Mouse (Mus musculus) testis, postnatal 14 days (tissue): ENCODE results near the gene Mcub.

Experiments
- DNase-seq: peaks from one replicate; pipeline ENCODE4 v3.0.0; 2021; ENCODE audit warnings: low spot score

The Mcub gene

GRCm38 (mm10) chr3:129896591-129896990, 73.4 kb downstream of the Mcub start:
- no peak for DNase-seq

- no peak for DNase-seq
These were observed 76.9 kb downstream of the Mcub start for GRCm38 (mm10) chr3:129893143-129893542.

- DNase-seq = no peak
These were observed 78.0 kb downstream of the Mcub start for GRCm38 (mm10) chr3:129892003-129892402.

- DNase-seq = no peak
These were observed 82.1 kb downstream of the Mcub start for GRCm38 (mm10) chr3:129887779-129888517.

- DNase-seq = no peak
These were observed 83.6 kb downstream of the Mcub start for GRCm38 (mm10) chr3:129886430-129886829.

- DNase-seq = no peak
These were observed 84.4 kb downstream of the Mcub start for GRCm38 (mm10) chr3:129885577-129885976.

GRCm38 (mm10) chr3:129880925-129881593, 88.9 kb downstream of the Mcub start:
- no peak for DNase-seq

GRCm38 (mm10) chr3:129879913-129880312, 90.1 kb downstream of the Mcub start:
- DNase-seq = no peak

GRCm38 (mm10) chr3:129879131-129879757, 90.8 kb downstream of the Mcub start:
- peak; percentile 59 for DNase-seq

- DNase-seq = peak; percentile 91
These were observed 91.5 kb downstream of the Mcub start, which contains the start of gene Pla2g12a for GRCm38 (mm10) chr3:129878405-129879021. Gene Pla2g12a (plus strand): TSS chr3:129878606.

- no peak for DNase-seq
These were observed 92.7 kb downstream of the Mcub start for GRCm38 (mm10) chr3:129877327-129877726.
